Mouse (Mus musculus) CD4-positive, CD25-positive, alpha-beta regulatory T cell (primary cell): ENCODE results near the gene 1600014C23Rik. TPM values are rescaled to one million over a fixed set of nuclear protein-coding genes. Genes with fewer than 3 reads are reported as not detected.

Experiments used
- polyA plus RNA-seq: library from polyadenylated mRNA; unstranded; fragments of 100-300 nt; shearing (Covaris generic); gene quantifications from one replicate; pipeline ENCODE4 v1.2.1, GENCODE M21; 2017

Gene 1600014C23Rik
- not detected for polyA plus RNA-seq

GRCm38 (mm10) chr17:45733735-45734301, at the start of gene 1600014C23Rik:
1600014C23Rik (minus strand) TSS chr17:45733844.

GRCm38 (mm10) chr17:45686716-45687115, 46.9 kb downstream of the 1600014C23Rik start, which contains the start of gene Tmem63b:
Tmem63b (minus strand) TSS chr17:45686905.

DNA sequence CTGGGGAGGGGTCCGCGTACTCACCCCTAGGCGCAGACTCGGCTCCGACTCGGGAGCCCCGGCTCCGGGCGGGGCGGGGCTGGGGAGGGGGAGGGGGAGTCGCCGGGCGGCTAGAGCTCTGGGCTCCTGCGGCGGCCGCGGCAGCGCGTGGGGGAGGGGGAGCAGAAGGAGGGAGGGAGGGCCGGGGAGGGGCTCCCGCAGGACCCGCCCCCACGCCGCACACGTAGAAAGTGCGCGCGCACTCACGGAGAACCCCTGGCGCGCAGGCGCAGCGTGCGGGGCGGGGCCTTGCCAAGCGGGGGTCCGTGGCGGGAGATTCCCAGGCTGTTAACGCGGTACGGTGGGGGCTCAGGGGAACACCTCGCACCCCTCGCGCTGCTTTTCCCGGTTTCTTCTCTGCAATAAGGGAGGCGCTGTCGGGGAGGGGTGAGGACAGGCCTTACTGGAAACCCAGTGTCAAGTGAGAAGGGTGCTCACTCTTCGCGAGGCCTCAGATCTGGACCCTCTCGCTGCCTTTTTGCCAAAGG, 47.5 kb downstream of the 1600014C23Rik start, which contains the start of gene Mrpl14:
Gene Mrpl14 (plus strand): TSS at position 230 of the 527 bp plus-strand sequence.

Other genes starting within 250 kb of the 1600014C23Rik start
- 14.7 TPM for gene Aars2, start 227.0 kb downstream of the 1600014C23Rik start, polyA plus RNA-seq
- gene Tcte1, start 210.4 kb downstream of the 1600014C23Rik start, polyA plus RNA-seq = not detected
- gene Tmem151b, start 184.2 kb downstream of the 1600014C23Rik start, polyA plus RNA-seq = 0.05 TPM
- gene Nfkbie, start 178.1 kb downstream of the 1600014C23Rik start, polyA plus RNA-seq = 64.8 TPM
- 59.6 TPM for gene Slc35b2, start 170.0 kb downstream of the 1600014C23Rik start, polyA plus RNA-seq
- gene Hsp90ab1, start 160.6 kb downstream of the 1600014C23Rik start, polyA plus RNA-seq = 678 TPM
- 128 TPM for gene Slc29a1, start 134.2 kb downstream of the 1600014C23Rik start, polyA plus RNA-seq
- not detected for gene Mymx, start 131.7 kb downstream of the 1600014C23Rik start, polyA plus RNA-seq
- gene Capn11, start 74.5 kb downstream of the 1600014C23Rik start, polyA plus RNA-seq = not detected
- gene Mrpl14, start 47.5 kb downstream of the 1600014C23Rik start, polyA plus RNA-seq = 68.3 TPM
- gene Tmem63b, start 46.9 kb downstream of the 1600014C23Rik start, polyA plus RNA-seq = 13.0 TPM